Mouse (Mus musculus) gastrocnemius, postnatal 25 days (tissue): ENCODE measurements around the gene Dip2b. TPM values are rescaled to one million over a fixed set of nuclear protein-coding genes. Genes with fewer than 3 reads are reported as not detected.

Experiments
- DNase-seq: peaks from one replicate; pipeline ENCODE4 v3.0.0; 2022
- total RNA-seq, 2 experiments: library from RNA; stranded (reverse); gene quantifications; 1 replicate in 1 of 2; 2 replicates in 1 of 2; pipeline ENCODE4 v1.2.3; 2021

Dip2b gene
- total RNA-seq, 2 experiments from 2014 or later, result 7.4 to 7.7 TPM

DNA sequence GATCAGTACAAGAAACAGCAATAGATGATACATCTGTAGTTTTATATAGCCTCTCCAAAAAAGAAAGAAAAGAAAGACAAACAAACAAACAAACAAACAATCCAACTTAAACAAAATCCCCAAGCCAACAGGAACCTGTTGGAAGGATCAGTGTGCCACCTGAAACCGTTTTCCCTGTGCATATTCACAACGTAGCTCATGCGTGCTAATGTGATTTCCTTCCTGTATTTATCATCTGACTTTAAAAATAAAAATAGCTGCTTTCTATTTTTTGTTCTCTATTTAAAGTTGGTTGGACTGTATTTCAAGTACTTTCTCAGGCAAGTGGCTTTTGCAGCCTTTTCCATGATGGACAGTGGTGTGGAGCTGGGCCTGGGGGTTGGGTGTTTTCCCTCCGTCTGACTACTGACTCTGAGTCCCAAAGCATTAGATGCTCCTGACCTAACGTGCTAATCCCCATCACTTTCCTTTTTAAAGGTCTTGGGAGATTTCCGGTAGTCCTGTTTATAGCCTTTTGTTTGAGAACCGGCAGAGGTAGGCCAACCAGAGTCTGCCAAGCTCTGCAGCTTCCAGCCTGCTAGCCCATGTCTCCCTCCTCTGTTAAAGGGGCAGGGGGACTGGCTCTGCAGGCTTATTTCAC lies 90.8 kb downstream of the Dip2b start:
- no peak for DNase-seq

DNA sequence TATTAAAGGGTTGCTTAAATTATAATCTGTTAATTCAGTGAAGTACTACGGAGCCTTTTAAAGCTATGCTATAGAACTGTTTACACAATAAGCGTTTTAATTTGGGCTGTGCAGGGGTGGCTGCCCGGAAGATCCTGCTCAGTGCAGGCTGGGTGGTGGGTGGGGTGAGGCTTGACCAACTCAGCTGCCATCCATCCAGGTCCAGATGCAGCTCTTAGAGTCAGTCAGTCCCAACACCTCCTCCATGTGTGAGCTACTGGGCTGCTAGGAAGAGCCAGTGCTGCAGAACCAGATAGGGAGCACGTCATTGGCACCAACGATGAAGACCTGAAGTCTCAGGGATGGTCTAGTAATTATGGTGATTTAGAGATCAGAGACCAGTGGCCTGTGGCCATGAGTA lies 101.2 kb downstream of the Dip2b start:
- DNase-seq, result no peak

DNA sequence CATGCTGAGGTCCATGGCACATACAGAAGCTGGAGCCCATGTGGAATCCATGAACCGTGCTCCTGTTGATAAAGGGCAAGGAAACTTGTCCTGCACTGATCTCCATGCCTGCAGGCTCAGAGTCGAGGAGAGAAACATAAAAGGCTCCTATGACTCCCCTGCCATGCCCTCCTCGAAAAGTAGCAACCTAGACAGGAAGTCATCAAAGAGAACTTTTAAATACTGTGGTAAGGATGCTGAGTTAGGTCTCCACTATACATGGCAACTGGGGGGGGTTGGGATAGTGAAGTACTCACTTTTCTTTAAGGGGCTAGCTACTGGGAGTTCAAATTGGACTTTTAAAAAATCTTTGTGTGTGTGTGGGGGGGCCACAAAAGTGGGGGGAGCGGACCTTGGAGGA lies 102.0 kb downstream of the Dip2b start:
- DNase-seq, result no peak

DNA sequence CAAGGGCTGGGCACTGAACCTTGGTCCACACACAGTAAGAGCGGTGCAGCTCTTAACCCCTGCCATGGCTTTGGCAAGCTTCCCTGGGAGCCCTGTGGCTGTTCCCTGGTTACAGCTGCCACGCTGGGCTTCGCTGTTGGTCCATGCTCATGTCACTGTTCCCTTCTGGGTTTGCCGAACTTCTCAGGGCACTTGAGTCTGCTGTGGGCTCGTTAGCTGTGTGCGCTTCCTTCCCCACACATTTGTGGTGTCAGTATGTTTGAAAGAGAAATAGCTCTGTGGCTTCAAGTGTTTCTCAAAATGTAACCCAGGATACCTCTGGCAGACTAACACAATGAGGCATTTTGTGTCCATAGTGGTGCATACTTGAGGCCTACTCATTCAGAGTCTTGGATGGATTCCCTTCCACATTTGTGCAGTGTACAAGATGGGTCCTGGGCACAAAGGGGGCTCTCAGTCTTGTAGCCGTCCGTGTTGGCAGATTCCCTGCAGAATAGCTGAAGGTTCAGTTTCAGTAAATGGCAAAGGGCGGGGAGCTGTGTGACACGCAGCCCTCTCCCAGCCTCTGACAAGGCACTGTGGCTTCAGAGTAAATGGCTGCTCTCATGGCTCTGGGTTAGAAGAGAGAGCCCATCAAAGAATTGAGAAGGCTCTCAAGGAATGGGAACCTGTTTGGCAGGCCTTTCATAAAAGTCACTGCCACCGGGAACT lies 104.8 kb downstream of the Dip2b start:
- DNase-seq, result no peak

DNA sequence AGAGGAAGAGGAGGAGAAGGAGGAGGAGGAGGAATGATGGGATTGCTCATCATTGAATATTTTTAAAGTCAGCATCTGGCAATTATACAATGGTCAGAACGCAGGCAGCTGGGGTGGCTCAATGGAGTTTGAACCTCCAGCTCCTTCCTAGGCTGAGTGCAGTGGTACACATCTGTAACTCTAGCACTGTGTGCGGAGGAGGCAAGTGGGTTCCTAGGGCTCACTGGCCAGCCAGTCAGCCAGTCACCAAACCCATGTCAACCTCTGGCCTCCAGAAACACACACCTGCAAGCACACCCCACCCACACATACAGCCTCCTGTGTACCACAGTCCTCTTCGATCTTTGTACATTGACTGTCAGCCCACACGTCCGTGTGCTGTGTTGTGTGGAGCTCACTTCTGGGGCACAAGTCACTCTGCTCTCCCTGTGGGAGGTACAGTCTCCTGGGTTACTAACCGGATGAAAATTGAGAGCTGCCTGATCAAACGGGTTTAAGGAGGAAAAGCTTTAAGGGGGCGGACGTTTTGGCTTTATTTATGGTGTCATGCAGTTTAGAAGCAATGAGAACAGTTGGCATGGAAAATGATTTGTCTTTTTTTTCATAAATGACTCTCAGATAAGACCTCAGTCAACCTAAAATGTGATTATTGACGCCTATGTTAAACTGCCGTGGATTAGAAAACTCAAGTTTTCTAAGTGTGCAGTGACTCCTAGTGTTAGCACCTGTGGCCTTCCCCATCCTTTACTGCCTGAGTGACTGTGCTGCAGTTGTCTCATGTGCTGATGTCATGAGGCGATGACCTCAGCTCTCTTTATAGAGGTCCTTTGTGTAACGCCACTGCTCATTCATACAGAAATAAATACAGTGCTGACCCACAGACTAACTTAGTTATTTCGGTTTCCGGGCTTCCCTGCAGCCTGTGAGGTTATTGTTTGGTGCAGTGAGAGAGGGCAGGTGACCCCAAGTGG lies 106.7 kb downstream of the Dip2b start:
- no peak for DNase-seq

DNA sequence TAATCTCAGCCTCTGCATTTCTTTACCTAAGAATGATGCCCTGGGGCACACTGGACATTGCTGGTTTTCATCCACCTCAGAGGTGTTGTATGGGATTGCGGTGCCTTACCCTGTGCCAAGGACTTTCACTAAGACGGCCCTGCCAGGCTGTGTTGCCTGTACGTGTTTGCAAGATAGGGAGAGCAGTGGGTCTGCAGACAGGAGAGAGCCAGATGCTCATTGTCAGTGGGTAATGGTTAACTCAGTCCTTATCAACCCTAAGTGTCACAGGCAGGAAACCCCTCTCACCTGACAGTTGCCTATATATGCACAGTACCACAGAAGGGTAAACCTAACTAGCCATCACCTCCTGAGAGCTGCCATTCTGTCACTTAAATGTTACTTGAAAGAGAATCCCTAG lies 107.5 kb downstream of the Dip2b start:
- DNase-seq, result no peak

DNA sequence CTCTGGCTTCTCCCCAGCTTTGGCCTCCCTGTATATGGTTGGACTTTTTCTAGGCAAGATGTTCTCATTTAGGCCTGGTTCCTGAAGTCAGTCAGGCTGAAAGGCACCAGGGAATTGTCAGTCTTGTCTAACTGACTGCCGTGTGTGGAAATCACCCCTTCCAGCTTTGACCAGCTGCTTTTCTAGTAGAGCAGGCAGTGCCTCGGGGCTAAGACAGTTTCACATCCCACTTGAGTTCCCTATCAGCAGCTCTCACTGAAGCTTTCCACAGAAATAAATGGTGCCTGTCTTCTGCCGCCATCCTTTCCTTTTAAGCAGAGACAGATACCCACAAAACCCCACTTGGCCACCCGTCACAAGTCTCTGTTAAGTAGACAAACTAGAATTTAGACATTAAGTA lies 112.1 kb downstream of the Dip2b start:
- no peak for DNase-seq

DNA sequence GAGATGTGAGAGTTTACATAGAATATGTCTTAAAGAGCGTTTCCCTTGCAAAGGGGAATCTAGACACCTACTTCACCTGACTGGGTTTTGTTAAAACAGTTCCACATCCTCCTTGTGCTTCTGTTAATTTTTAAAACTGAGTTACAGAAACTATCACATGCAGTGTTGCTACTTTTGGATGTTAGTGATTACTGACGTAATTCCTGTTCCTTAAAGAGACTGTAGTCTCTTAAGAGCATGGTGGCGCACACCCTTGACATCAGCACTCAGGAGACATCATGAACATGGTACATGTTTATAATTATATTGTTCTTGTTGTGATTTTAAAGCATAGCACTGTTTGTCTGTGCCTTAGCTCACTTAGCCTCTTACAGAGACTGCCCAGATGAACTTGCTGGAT lies 113.9 kb downstream of the Dip2b start:
- DNase-seq, result no peak

DNA sequence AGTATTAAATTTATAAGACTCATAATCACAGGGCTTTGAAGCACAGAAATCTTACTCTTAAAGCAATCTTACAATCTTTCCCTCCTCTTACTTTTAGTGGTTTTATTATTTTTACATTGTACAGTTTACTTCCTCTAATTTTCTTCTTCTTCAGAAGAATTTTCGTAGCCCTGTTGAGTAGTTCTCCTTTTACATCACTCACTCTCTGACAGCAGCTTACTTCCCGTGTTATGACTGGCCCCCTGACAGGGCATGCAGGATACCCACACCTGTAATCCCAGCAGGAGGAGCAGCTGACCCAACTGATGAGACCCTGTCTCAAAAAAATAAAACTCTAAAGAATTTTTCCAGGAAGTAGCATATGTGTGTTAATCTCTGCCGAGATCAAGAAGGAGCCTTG lies 114.6 kb downstream of the Dip2b start:
- no peak for DNase-seq

DNA sequence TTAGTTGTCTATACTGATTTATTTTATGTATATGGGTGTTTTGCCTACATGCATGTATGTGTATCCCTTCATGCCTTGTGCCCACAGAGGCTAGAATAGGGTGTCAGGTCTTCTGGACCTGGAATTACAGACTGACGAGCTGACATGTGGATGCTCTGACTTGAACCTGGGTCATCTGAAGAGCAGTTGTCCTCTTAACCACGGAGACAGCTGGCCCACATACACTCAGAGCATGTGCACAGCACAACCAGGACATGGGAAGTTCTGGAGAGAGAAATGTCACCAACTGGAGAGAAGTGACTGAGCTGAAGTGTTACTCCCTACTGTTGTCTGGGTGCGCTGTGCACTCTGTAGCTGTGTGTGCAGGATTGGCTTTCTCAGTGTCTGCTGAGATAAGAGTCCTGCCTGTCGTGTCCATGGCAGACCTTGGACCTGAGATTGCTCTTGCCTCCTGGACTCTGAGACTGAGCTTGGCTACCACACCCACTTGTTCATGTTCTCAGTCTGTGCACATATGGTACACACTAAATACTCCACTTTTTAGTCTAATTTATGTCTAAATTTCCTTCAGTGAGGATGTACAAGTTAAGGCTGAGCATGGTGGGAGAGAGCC lies 117.7 kb downstream of the Dip2b start:
- no peak for DNase-seq

DNA sequence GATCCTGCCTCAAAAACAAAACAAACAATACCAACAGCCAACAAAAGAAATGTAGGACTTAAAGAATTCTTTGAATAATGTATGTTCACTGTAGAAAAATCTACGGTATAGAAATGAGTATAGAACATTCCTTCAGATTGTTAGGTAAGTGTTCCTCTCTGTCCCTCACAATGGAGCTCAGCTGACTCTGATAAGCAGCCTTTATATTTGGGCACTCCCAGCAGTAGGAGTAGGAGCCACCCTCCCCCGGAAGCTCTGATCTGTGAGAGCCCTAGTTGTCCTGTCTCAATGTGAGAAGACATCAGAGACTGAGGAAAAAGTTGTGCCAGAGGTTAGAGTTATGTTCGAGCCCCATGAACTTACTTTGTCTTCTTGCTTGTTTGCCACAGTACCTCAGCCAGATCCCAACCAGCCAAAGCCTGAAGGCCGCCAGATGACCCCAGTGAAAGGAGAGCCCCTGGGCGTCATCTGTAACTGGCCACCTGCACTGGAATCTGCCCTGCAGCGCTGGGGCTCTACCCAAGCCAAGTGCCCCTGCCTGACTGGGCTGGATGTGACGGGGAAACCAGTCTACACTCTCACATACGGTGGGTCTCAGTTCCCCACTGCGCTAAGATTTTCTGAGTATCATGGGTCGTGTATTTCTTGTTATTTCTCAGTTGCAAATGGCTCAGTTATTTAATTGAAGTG lies 118.5 kb downstream of the Dip2b start:
- peak; percentile 45 for DNase-seq

DNA sequence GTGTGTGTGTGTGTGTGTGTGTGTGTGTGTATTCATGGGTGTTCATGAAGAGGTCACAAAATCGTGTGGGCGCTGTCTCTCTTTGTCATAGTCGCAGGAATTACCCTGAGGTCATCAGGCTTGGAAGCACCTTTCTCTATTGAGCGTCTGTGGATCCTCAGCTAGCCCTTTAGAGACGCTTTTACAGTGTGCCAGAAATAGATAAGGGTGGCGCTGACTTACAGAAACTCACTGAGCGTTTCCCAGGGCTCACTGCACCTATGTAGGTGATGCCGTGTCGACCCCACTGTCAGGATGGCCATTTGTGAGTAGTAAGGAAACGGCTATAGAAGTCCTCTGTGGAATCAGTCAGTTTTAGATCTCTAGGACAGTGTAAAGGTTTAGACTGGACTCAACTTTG lies 120.5 kb downstream of the Dip2b start:
- no peak for DNase-seq

DNA sequence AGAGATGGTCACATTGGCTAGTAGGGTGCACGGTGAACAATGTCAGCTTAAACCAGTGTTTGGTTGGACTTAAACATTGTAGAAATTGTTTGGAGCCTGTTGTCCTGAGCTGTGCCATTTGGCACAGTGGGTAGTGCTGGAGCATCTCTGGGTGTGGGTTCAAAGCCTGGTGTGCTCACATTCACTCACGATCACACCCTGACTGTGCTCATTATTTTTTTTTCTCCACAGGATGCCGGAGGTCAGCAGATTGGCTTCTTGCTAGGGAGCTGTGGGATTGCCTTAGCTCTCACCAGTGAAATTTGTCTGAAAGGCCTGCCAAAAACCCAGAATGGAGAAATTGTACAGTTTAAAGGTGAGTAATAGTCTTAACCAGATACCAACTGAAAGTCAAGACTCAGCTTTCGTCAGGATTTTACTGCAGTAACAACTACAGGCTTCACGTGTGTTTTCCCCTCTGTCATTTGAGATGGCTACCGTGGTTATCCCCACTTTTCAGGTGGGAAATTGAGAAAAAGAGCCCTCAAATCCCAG lies 123.3 kb downstream of the Dip2b start:
- no peak for DNase-seq

DNA sequence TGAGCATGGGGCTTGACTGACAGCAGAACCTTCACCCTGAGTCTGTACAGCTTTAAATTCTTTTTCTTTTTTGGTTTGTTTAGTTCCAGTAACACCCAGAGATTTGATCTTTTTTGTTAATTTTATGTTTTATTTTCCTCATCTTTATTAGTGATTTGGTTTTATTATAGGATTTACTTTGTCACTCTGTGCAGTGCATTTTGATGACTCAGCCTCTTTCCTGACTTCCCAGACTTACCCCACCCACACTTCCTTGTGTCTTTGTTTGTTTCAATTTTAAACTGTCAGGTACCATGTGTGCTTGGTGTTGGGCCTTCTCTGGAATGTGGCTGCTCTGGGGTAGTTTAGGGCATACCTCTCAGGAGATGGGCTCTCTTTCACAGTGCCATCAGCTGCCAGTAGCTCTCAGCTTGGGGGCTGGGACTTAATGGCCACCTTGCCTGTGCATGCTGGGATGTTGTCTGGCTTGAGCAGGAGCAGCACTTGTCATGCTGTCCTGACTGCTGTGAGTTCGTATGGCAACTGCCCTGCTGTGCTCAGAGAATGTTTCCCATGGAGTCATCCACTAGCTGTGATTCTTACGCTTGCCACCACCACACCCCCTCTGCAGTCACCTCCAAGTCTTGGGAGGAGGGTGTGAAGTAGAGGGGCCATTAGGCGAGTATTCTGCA lies 125.1 kb downstream of the Dip2b start:
- no peak for DNase-seq

DNA sequence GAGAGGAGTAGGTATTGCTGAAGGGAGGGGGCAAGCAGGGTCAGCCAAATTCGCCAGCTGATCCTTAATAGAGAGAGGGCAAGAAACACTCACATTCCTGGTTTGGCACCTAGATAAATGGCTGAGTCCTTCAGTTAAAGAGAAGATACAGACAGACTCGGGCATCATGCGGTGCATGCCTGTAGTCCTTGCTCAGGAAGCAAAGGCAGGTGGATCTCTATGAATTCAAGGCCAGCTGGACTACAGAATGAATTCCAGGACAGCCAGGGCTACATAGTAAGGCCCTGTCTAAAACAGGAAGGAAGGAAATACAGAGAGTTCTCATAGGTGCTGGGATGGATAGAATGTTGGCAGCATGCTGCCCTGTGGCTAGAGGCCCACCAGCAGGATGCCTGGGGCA lies 128.0 kb downstream of the Dip2b start:
- no peak for DNase-seq

DNA sequence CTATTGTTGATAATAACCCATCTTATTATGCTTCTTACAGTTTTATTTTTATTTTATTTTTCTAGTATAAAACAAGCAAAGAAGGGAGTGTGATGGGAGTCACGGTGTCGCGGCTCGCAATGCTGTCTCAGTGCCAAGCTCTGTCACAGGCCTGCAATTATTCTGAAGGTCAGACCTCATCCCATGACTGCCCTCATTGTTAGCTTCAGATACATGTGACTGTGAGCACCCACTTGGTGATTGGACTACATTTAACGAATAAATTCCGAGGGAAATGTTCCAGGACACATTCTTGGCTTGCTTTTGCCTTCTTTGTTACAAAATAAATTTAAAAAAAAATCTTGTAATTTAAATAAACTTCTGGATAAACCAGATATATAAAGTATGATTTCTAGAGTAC lies 129.3 kb downstream of the Dip2b start:
- no peak for DNase-seq

DNA sequence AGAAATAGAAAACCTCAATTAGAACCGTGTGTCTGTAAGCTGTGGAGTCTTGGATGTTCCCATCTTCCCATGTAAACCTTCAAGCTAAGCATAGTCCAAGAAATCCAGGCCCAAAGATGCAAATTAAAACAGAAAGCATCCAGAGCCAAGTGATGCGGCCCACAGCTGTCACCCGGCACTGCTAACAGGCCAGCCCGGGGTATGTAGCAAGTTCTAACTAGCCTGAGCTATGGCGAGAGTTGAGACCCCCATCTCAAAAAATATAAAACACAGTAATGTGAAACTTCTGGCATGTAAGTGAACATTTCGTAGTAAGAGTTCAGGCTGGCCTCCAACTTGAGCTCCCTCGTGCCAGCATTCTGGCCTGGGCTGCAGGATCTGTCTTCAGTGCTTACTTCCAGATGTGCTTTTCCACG lies 129.7 kb downstream of the Dip2b start:
- peak; percentile 24 for DNase-seq

DNA sequence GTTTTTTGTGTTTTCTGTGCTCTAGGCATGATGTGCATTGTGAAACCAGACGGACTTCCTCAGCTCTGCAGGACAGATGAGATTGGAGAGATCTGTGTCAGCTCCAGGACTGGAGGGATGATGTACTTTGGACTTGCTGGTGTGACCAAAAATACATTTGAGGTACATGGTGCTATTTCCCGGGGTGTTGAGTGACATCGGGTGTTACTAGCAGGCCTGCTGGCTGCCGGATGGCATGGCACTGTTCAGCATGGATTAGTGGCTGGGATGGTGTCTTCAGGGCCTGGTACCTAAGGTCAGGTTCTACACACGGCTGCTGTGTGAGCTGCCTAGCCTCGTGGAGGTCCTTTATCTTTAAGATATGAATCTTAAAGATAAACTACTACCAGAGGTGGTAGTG lies 136.7 kb downstream of the Dip2b start:
- DNase-seq, result peak; percentile 39

DNA sequence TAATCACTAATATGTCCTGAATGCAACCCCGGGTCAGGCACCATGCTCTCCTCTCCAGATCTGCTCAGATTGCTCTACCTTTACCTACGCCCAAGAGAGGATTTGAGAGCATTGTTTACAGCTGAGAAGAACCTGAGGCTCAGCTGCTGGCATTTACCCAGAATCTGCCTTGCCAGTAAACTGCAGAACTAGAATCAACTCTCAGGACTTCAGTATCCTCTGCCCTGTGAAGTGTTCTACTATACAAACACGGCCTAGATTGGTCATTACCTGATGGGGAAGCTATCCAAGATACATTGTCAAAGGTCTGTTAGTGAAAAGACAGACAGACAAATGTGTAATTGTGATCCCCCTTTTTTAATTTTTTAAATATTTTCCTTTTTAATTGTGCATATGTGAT lies 138.7 kb downstream of the Dip2b start:
- DNase-seq, result no peak

DNA sequence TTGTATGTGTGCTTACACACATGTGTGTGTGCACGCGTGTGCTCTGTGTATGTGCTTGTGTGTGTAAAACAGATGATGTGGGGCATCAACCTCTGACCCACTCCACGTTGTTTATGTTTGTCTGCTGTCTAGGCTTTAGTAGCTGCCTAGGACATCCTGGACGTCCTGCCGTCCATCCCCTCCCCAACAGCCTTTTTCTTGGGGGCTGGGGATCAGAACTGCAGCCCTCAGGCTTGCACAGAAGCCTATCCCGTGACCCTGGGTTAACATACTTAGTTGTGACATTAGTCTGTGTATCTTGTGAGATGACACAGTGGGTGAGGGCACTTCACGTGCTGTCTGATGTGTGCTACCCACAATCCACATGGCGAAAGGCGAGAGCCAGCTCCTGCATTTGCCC lies 139.1 kb downstream of the Dip2b start:
- no peak for DNase-seq

DNA sequence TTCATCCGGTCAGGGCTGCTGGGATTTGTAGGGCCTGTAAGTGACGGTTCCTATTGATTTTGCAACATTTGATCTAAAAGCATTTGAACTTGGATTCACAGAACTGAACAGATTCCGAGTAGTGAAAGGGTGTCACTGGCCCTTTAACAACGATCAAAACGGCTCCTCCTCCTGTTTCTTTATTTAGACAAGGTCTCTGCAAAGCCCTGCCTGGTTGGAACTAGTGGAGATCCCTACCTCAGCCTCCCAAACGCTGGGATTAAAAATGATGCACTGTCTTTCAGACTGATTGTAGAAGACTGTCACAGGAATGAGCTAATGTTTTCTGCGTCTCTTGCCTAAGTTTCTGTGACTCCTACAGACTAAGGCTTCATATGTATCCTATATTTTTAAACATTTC lies 140.0 kb downstream of the Dip2b start:
- DNase-seq, result no peak
